Mouse (Mus musculus): ENCODE results near the gene Sppl3. TPM values are rescaled to one million over a fixed set of nuclear protein-coding genes. Genes with fewer than 3 reads are reported as not detected.
A peak's percentile ranks its signal among the peaks of the same experiment; 100 is the strongest.

The Sppl3 gene
- polyA plus RNA-seq, 1 experiment from 2014 or later = 39.4 TPM

GRCm38 (mm10) chr5:115144471-115144870 lies 133.5 kb downstream of the Sppl3 start:
- no peak for TF ChIP-seq CTCF (IDR thresholded peaks at IDR 0.05; ENCODE audit: low read depth)
- Histone ChIP-seq H3K4me3 (replicated peaks; ENCODE audit: low read depth, low read length) (no peak overlapping the region), H3K36me3 (ENCODE audit: insufficient read depth, low read length) (peaks cover 20% of the 10 kb centered on the region), H3K9me3 (replicated peaks; ENCODE audit: low read length) (no peaks in the 10 kb centered on the region), H3K27ac (no peak overlapping the region), H3K4me1 (replicated peaks; ENCODE audit: insufficient read depth, low read length) (peaks cover 13% of the 10 kb centered on the region; the same call in 1 of the 2 replicates), H3K4me2 (ENCODE audit: low read length) (no peak overlapping the region), H3K27me3 (ENCODE audit: insufficient read depth, low read length) (no peaks in the 10 kb centered on the region), H3K9ac (ENCODE audit: low read depth, low read length) (no peak overlapping the region)
- WGBS = 55% methylated on average over 6 of the region's 6 CpGs
- ATAC-seq (replicated peaks; ENCODE audit: low FRiP score, low read depth) (no peak), DNase-seq (ENCODE audit: low spot score) (no peak)

- Histone ChIP-seq H3K4me2 (ENCODE audit: low read length) (no peak overlapping the region), H3K4me1 (replicated peaks; ENCODE audit: insufficient read depth, low read length) (peaks cover 13% of the 10 kb centered on the region; the same call in 1 of the 2 replicates), H3K27ac (no peak overlapping the region), H3K36me3 (ENCODE audit: insufficient read depth, low read length) (peaks cover 30% of the 10 kb centered on the region), H3K9me3 (replicated peaks; ENCODE audit: low read length) (no peaks in the 10 kb centered on the region), H3K4me3 (replicated peaks; ENCODE audit: low read depth, low read length) (no peak overlapping the region), H3K9ac (ENCODE audit: low read depth, low read length) (no peak overlapping the region), H3K27me3 (ENCODE audit: insufficient read depth, low read length) (no peaks in the 10 kb centered on the region)
- ATAC-seq (replicated peaks; ENCODE audit: low FRiP score, low read depth) = no peak
- no peak for TF ChIP-seq CTCF (IDR thresholded peaks at IDR 0.05; ENCODE audit: low read depth)
- DNase-seq (ENCODE audit: low spot score) = no peak
- WGBS = 70% methylated on average over 11 of the region's 11 CpGs
These were observed 134.5 kb downstream of the Sppl3 start for GRCm38 (mm10) chr5:115145253-115145968.

- 55% methylated on average over 6 of the region's 6 CpGs for WGBS
- no peak for TF ChIP-seq CTCF (IDR thresholded peaks at IDR 0.05; ENCODE audit: low read depth)
- Histone ChIP-seq H3K4me3 (replicated peaks; ENCODE audit: low read depth, low read length) (no peak overlapping the region), H3K27me3 (ENCODE audit: insufficient read depth, low read length) (no peaks in the 10 kb centered on the region), H3K27ac (no peak overlapping the region), H3K9ac (ENCODE audit: low read depth, low read length) (no peak overlapping the region), H3K4me2 (ENCODE audit: low read length) (no peak overlapping the region), H3K9me3 (replicated peaks; ENCODE audit: low read length) (no peaks in the 10 kb centered on the region), H3K4me1 (replicated peaks; ENCODE audit: insufficient read depth, low read length) (peaks cover 16% of the 10 kb centered on the region; the same call in 1 of the 2 replicates), H3K36me3 (ENCODE audit: insufficient read depth, low read length) (peaks cover 33% of the 10 kb centered on the region)
- DNase-seq (ENCODE audit: low spot score) (no peak), ATAC-seq (replicated peaks; ENCODE audit: low FRiP score, low read depth) (no peak)
These were observed 135.2 kb downstream of the Sppl3 start for GRCm38 (mm10) chr5:115145976-115146746.

GRCm38 (mm10) chr5:115146747-115147130 lies 135.8 kb downstream of the Sppl3 start:
- no peaks in the 10 kb centered on the region for H3K27me3 ChIP-seq (ENCODE audit: insufficient read depth, low read length)
- peaks cover 16% of the 10 kb centered on the region; the same call in 1 of the 2 replicates for H3K4me1 ChIP-seq (replicated peaks; ENCODE audit: insufficient read depth, low read length)
- H3K4me2 ChIP-seq (ENCODE audit: low read length) = no peak overlapping the region
- no peak overlapping the region for H3K9ac ChIP-seq (ENCODE audit: low read depth, low read length)
- no peak overlapping the region for H3K4me3 ChIP-seq (replicated peaks; ENCODE audit: low read depth, low read length)
- H3K9me3 ChIP-seq (replicated peaks; ENCODE audit: low read length) = no peaks in the 10 kb centered on the region
- H3K27ac ChIP-seq = no peak overlapping the region
- DNase-seq (ENCODE audit: low spot score) (no peak), ATAC-seq (replicated peaks; ENCODE audit: low FRiP score, low read depth) (no peak)
- no peak for TF ChIP-seq CTCF (IDR thresholded peaks at IDR 0.05; ENCODE audit: low read depth)
- H3K36me3 ChIP-seq (ENCODE audit: insufficient read depth, low read length) = peaks cover 33% of the 10 kb centered on the region

GRCm38 (mm10) chr5:115147388-115147787 lies 136.5 kb downstream of the Sppl3 start:
- Histone ChIP-seq H3K36me3 (ENCODE audit: insufficient read depth, low read length) (peaks cover 33% of the 10 kb centered on the region), H3K4me3 (replicated peaks; ENCODE audit: low read depth, low read length) (no peak overlapping the region), H3K27ac (peak overlapping the region; percentile 31; the same call in 1 of the 2 replicates), H3K27me3 (ENCODE audit: insufficient read depth, low read length) (no peaks in the 10 kb centered on the region), H3K9me3 (replicated peaks; ENCODE audit: low read length) (no peaks in the 10 kb centered on the region), H3K4me2 (ENCODE audit: low read length) (no peak overlapping the region), H3K4me1 (replicated peaks; ENCODE audit: insufficient read depth, low read length) (peaks cover 19% of the 10 kb centered on the region), H3K9ac (ENCODE audit: low read depth, low read length) (no peak overlapping the region)
- WGBS = 51% methylated on average over 3 of the region's 3 CpGs
- DNase-seq (ENCODE audit: low spot score) (no peak), ATAC-seq (replicated peaks; ENCODE audit: low FRiP score, low read depth) (no peak; the same call in 1 of the 2 replicates)
- TF ChIP-seq CTCF (IDR thresholded peaks at IDR 0.05; ENCODE audit: low read depth) = no peak

- DNase-seq (ENCODE audit: low spot score) (no peak), ATAC-seq (replicated peaks; ENCODE audit: low FRiP score, low read depth) (no peak)
- no peak for TF ChIP-seq CTCF (IDR thresholded peaks at IDR 0.05; ENCODE audit: low read depth)
- no peaks in the 10 kb centered on the region for H3K9me3 ChIP-seq (replicated peaks; ENCODE audit: low read length)
- H3K4me3 ChIP-seq (replicated peaks; ENCODE audit: low read depth, low read length) = no peak overlapping the region
- no peaks in the 10 kb centered on the region for H3K27me3 ChIP-seq (ENCODE audit: insufficient read depth, low read length)
- no peak overlapping the region for H3K4me2 ChIP-seq (ENCODE audit: low read length)
- H3K27ac ChIP-seq = no peak overlapping the region
- 91% methylated on average over 8 of the region's 8 CpGs for WGBS
- H3K36me3 ChIP-seq (ENCODE audit: insufficient read depth, low read length) = peaks cover 33% of the 10 kb centered on the region
- no peak overlapping the region for H3K9ac ChIP-seq (ENCODE audit: low read depth, low read length)
- H3K4me1 ChIP-seq (replicated peaks; ENCODE audit: insufficient read depth, low read length) = peaks cover 25% of the 10 kb centered on the region
These were observed 137.4 kb downstream of the Sppl3 start for GRCm38 (mm10) chr5:115148378-115148777.

Other genes with a start within 250 kb of the Sppl3 start
- 45.6 and 49.2 TPM in 2 replicates for gene Ankrd13a, start 236.5 kb upstream of the Sppl3 start, polyA plus RNA-seq (2015; fragmentation: Nextera tagmentation; extraction: Ambion mirVana)
- gene Git2, start 235.6 kb upstream of the Sppl3 start, polyA plus RNA-seq (2015; fragmentation: Nextera tagmentation; extraction: Ambion mirVana) = 25.8 and 27.8 TPM in 2 replicates
- 160 and 189 TPM in 2 replicates for gene 1500011B03Rik, start 187.7 kb upstream of the Sppl3 start, polyA plus RNA-seq (2015; fragmentation: Nextera tagmentation; extraction: Ambion mirVana)
- gene 4930519G04Rik, start 157.5 kb upstream of the Sppl3 start, polyA plus RNA-seq (2015; fragmentation: Nextera tagmentation; extraction: Ambion mirVana) = not detected in 2 replicates
- gene Gm9936, start 152.5 kb upstream of the Sppl3 start, polyA plus RNA-seq (2015; fragmentation: Nextera tagmentation; extraction: Ambion mirVana) = not detected in 2 replicates
- 19.9 and 24.1 TPM in 2 replicates for gene Oasl2, start 114.2 kb upstream of the Sppl3 start, polyA plus RNA-seq (2015; fragmentation: Nextera tagmentation; extraction: Ambion mirVana)
- gene Oasl1, start 87.9 kb upstream of the Sppl3 start, polyA plus RNA-seq (2015; fragmentation: Nextera tagmentation; extraction: Ambion mirVana) = 3.1 and 3.2 TPM in 2 replicates
- 75.3 and 79.6 TPM in 2 replicates for gene 2210016L21Rik, start 69.0 kb upstream of the Sppl3 start, polyA plus RNA-seq (2015; fragmentation: Nextera tagmentation; extraction: Ambion mirVana)
- gene Hnf1a, start 40.0 kb upstream of the Sppl3 start, polyA plus RNA-seq (2015; fragmentation: Nextera tagmentation; extraction: Ambion mirVana) = 10.8 and 12.5 TPM in 2 replicates
- 26.6 and 31.3 TPM in 2 replicates for gene Gm10401, start 87.2 kb downstream of the Sppl3 start, polyA plus RNA-seq (2015; fragmentation: Nextera tagmentation; extraction: Ambion mirVana)
- 105 and 117 TPM in 2 replicates for gene Acads, start 108.2 kb downstream of the Sppl3 start, polyA plus RNA-seq (2015; fragmentation: Nextera tagmentation; extraction: Ambion mirVana)
- 40.8 and 42.7 TPM in 2 replicates for gene Unc119b, start 123.8 kb downstream of the Sppl3 start, polyA plus RNA-seq (2015; fragmentation: Nextera tagmentation; extraction: Ambion mirVana)
- gene Mlec, start 147.0 kb downstream of the Sppl3 start, polyA plus RNA-seq (2015; fragmentation: Nextera tagmentation; extraction: Ambion mirVana) = 43.6 and 44.4 TPM in 2 replicates
- gene Cabp1, start 183.2 kb downstream of the Sppl3 start, polyA plus RNA-seq (2015; fragmentation: Nextera tagmentation; extraction: Ambion mirVana) = 0.87 and 1.2 TPM in 2 replicates
- 160 and 161 TPM in 2 replicates for gene Pop5, start 224.7 kb downstream of the Sppl3 start, polyA plus RNA-seq (2015; fragmentation: Nextera tagmentation; extraction: Ambion mirVana)

All from kidney, postnatal 0 days (tissue).